Mouse (Mus musculus): ENCODE measurements around the gene Crat. TPM values are rescaled to one million over a fixed set of nuclear protein-coding genes. Genes with fewer than 3 reads are reported as not detected.

Gene Crat
- polyA plus RNA-seq, 1 experiment from 2014 or later = 23.9 TPM

GRCm38 (mm10) chr2:30358533-30359531, 56.8 kb downstream of the Crat start, which contains the start of gene Sh3glb2:
Sh3glb2 (minus strand) TSS chr2:30359337.
- ATAC-seq (ENCODE audit: insufficient number of reproducible peaks, low FRiP score, low TSS enrichment, low read depth) = peak; percentile 53
- peak within 1 kb of the TSS; percentile 81 for H3K27ac ChIP-seq
- H3K4me1 ChIP-seq = peaks cover 31% of the 10 kb centered on the region
- H3K36me3 ChIP-seq = peaks cover 10% of the 10 kb centered on the region
- peak within 1 kb of the TSS; percentile 79 for H3K4me3 ChIP-seq
- no peaks in the 10 kb centered on the region for H3K9me3 ChIP-seq
- no peaks in the 10 kb centered on the region for H3K27me3 ChIP-seq
- 2% methylated on average over 57 of the region's 73 CpGs for WGBS
- peak within 1 kb of the TSS; percentile 75 for H3K9ac ChIP-seq
- H3K4me2 ChIP-seq = peak within 1 kb of the TSS; percentile 96

- Histone ChIP-seq H3K9me3 (no peaks in the 10 kb centered on the region), H3K27ac (peak overlapping the region; percentile 81; the same call in 1 of the 2 replicates), H3K4me2 (peak overlapping the region; percentile 96), H3K9ac (0 out of 2 replicates have a peak overlapping the region, but pooled peaks have one; percentile 75), H3K36me3 (peaks cover 20% of the 10 kb centered on the region), H3K4me3 (peak overlapping the region; percentile 79), H3K4me1 (peaks cover 31% of the 10 kb centered on the region), H3K27me3 (no peaks in the 10 kb centered on the region)
- WGBS = 49% methylated on average over 8 of the region's 8 CpGs
- no peak for ATAC-seq (ENCODE audit: insufficient number of reproducible peaks, low FRiP score, low TSS enrichment, low read depth)
Observed at GRCm38 (mm10) chr2:30357552-30358510, 57.8 kb downstream of the Crat start.

GRCm38 (mm10) chr2:30356906-30357305, 58.7 kb downstream of the Crat start:
- 64% methylated on average over 9 of the region's 9 CpGs for WGBS
- Histone ChIP-seq H3K4me2 (no peak overlapping the region), H3K27ac (no peak overlapping the region), H3K27me3 (no peaks in the 10 kb centered on the region), H3K36me3 (peaks cover 25% of the 10 kb centered on the region), H3K9me3 (no peaks in the 10 kb centered on the region), H3K4me3 (no peak overlapping the region), H3K4me1 (peaks cover 31% of the 10 kb centered on the region), H3K9ac (no peak overlapping the region)
- no peak for ATAC-seq (ENCODE audit: insufficient number of reproducible peaks, low FRiP score, low TSS enrichment, low read depth)

GRCm38 (mm10) chr2:30356266-30356665, 59.3 kb downstream of the Crat start:
- H3K27me3 ChIP-seq = no peaks in the 10 kb centered on the region
- H3K36me3 ChIP-seq = peaks cover 27% of the 10 kb centered on the region
- ATAC-seq (ENCODE audit: insufficient number of reproducible peaks, low FRiP score, low TSS enrichment, low read depth) = no peak
- H3K9ac ChIP-seq = no peak overlapping the region
- no peak overlapping the region for H3K4me3 ChIP-seq
- WGBS = 48% methylated on average over 4 of the region's 4 CpGs
- H3K9me3 ChIP-seq = no peaks in the 10 kb centered on the region
- H3K4me1 ChIP-seq = peaks cover 31% of the 10 kb centered on the region
- no peak overlapping the region for H3K4me2 ChIP-seq
- H3K27ac ChIP-seq = no peak overlapping the region; the same call in 1 of the 2 replicates

- H3K9ac ChIP-seq = no peak overlapping the region
- no peaks in the 10 kb centered on the region for H3K9me3 ChIP-seq
- H3K4me1 ChIP-seq = peaks cover 31% of the 10 kb centered on the region
- no peak overlapping the region for H3K4me2 ChIP-seq
- H3K4me3 ChIP-seq = no peak overlapping the region
- no peak for ATAC-seq (ENCODE audit: insufficient number of reproducible peaks, low FRiP score, low TSS enrichment, low read depth)
- H3K27me3 ChIP-seq = no peaks in the 10 kb centered on the region
- H3K27ac ChIP-seq = no peak overlapping the region
- WGBS = 59% methylated on average over 4 of the region's 4 CpGs
- peaks cover 29% of the 10 kb centered on the region for H3K36me3 ChIP-seq
Observed at GRCm38 (mm10) chr2:30355861-30356260, 59.8 kb downstream of the Crat start.

- no peak for ATAC-seq (ENCODE audit: insufficient number of reproducible peaks, low FRiP score, low TSS enrichment, low read depth)
- Histone ChIP-seq H3K4me1 (peaks cover 4% of the 10 kb centered on the region; the same call in 1 of the 2 replicates), H3K27me3 (no peaks in the 10 kb centered on the region), H3K9me3 (no peaks in the 10 kb centered on the region), H3K9ac (no peak overlapping the region), H3K4me3 (no peak overlapping the region), H3K27ac (no peak overlapping the region), H3K4me2 (no peak overlapping the region), H3K36me3 (peaks cover 76% of the 10 kb centered on the region)
- 73% methylated on average over 2 of the region's 2 CpGs for WGBS
Observed at GRCm38 (mm10) chr2:30351149-30351548, 64.5 kb downstream of the Crat start.

Small RNAs within 50 kb of the gene (microRNA-seq; reads per million reads assigned to microRNA genes)
- not detected for gene Gm47292

Other genes with a start within 250 kb of the Crat start
- 14.8 and 17.0 TPM in 2 replicates for gene Endog, start 244.3 kb downstream of the Crat start, polyA plus RNA-seq (2015; fragmentation: Nextera tagmentation; extraction: Ambion mirVana)
- gene Spout1, start 237.4 kb downstream of the Crat start, polyA plus RNA-seq (2015; fragmentation: Nextera tagmentation; extraction: Ambion mirVana) = 75.0 and 75.2 TPM in 2 replicates
- gene Kyat1, start 210.0 kb downstream of the Crat start, polyA plus RNA-seq (2015; fragmentation: Nextera tagmentation; extraction: Ambion mirVana) = 12.4 TPM in 2 replicates
- 40.6 and 42.5 TPM in 2 replicates for gene Lrrc8a, start 178.1 kb downstream of the Crat start, polyA plus RNA-seq (2015; fragmentation: Nextera tagmentation; extraction: Ambion mirVana)
- gene Gm28035, start 175.2 kb downstream of the Crat start, polyA plus RNA-seq (2015; fragmentation: Nextera tagmentation; extraction: Ambion mirVana) = 0.10 and 0.11 TPM in 2 replicates
- 5.9 and 6.8 TPM in 2 replicates for gene Phyhd1, start 149.6 kb downstream of the Crat start, polyA plus RNA-seq (2015; fragmentation: Nextera tagmentation; extraction: Ambion mirVana)
- not detected in 2 replicates for gene Gm28038, start 134.8 kb downstream of the Crat start, polyA plus RNA-seq (2015; fragmentation: Nextera tagmentation; extraction: Ambion mirVana)
- 31.5 and 33.4 TPM in 2 replicates for gene Dolk, start 129.5 kb downstream of the Crat start, polyA plus RNA-seq (2015; fragmentation: Nextera tagmentation; extraction: Ambion mirVana)
- gene Nup188, start 129.4 kb downstream of the Crat start, polyA plus RNA-seq (2015; fragmentation: Nextera tagmentation; extraction: Ambion mirVana) = 28.2 and 32.4 TPM in 2 replicates
- gene Sh3glb2, start 56.5 kb downstream of the Crat start, polyA plus RNA-seq (2015; fragmentation: Nextera tagmentation; extraction: Ambion mirVana) = 87.5 and 88.5 TPM in 2 replicates
- gene Miga2, start 51.6 kb downstream of the Crat start, polyA plus RNA-seq (2015; fragmentation: Nextera tagmentation; extraction: Ambion mirVana) = 23.3 and 23.9 TPM in 2 replicates
- 35.5 and 35.8 TPM in 2 replicates for gene Dolpp1, start 23.6 kb downstream of the Crat start, polyA plus RNA-seq (2015; fragmentation: Nextera tagmentation; extraction: Ambion mirVana)
- gene Ptpa, start 226 bp upstream of the Crat start, polyA plus RNA-seq (2015; fragmentation: Nextera tagmentation; extraction: Ambion mirVana) = 137 and 149 TPM in 2 replicates
- 1.9 and 2.1 TPM in 2 replicates for gene Ier5l, start 58.4 kb upstream of the Crat start, polyA plus RNA-seq (2015; fragmentation: Nextera tagmentation; extraction: Ambion mirVana)
- gene Cstad, start 179.2 kb upstream of the Crat start, polyA plus RNA-seq (2015; fragmentation: Nextera tagmentation; extraction: Ambion mirVana) = 2.0 and 2.2 TPM in 2 replicates